Mouse (Mus musculus) forebrain, embryonic 13.5 days (tissue): ENCODE measurements at regions not wholly inside any gene's neighbourhood (a gene's known extent, or its start where the extent isn't known, plus 50 kb on each side); places are given as distances from the start of the nearest gene placed in this dataset.

Experiments used
- ATAC-seq: fragments of 200-750 bp; cut with Nextera tagmentation; 2 replicates; pipeline ENCODE4 v1.8.0; 2017
- H3K27ac ChIP-seq: fragments of 300-500 bp; sonication (generic); 2 replicates; pipeline ENCODE4 v1.5.1; 2015; ENCODE audit warnings: inconsistent platforms, mild to moderate bottlenecking, moderate library complexity
- H3K27me3 ChIP-seq: fragments of 300-500 bp; sonication (generic); 2 replicates; pipeline ENCODE4 v1.6.1; 2015; ENCODE audit warnings: mild to moderate bottlenecking, inconsistent platforms
- H3K36me3 ChIP-seq: fragments of 300-500 bp; sonication (generic); 2 replicates; pipeline ENCODE4 v1.6.1; 2015; ENCODE audit warnings: mild to moderate bottlenecking, inconsistent platforms; ENCODE audit not compliant: poor library complexity, severe bottlenecking
- H3K4me1 ChIP-seq: fragments of 300-500 bp; sonication (generic); 2 replicates; pipeline ENCODE4 v1.6.1; 2015; ENCODE audit warnings: inconsistent platforms
- H3K4me2 ChIP-seq: fragments of 300-500 bp; sonication (generic); 2 replicates; pipeline ENCODE4 v1.6.1; 2015; ENCODE audit warnings: inconsistent platforms, mild to moderate bottlenecking, moderate library complexity
- H3K4me3 ChIP-seq: fragments of 300-500 bp; sonication (generic); 2 replicates; pipeline ENCODE4 v1.5.1; 2015; ENCODE audit warnings: mild to moderate bottlenecking, inconsistent platforms
- H3K9ac ChIP-seq: fragments of 300-500 bp; sonication (generic); 2 replicates; pipeline ENCODE4 v1.6.1; 2015; ENCODE audit warnings: mild to moderate bottlenecking, inconsistent platforms
- H3K9me3 ChIP-seq: fragments of 300-500 bp; sonication (generic); replicated peaks from 2 replicates; pipeline ENCODE4 v1.6.1; 2016; ENCODE audit warnings: inconsistent platforms
- WGBS: fragments of 180-500 bp; shearing (Covaris S2); methylation state at CpG from one replicate; pipeline ENCODE4 v1.1.7; 2015; 5-methylcytosine and 5-hydroxymethylcytosine counted together

DNA sequence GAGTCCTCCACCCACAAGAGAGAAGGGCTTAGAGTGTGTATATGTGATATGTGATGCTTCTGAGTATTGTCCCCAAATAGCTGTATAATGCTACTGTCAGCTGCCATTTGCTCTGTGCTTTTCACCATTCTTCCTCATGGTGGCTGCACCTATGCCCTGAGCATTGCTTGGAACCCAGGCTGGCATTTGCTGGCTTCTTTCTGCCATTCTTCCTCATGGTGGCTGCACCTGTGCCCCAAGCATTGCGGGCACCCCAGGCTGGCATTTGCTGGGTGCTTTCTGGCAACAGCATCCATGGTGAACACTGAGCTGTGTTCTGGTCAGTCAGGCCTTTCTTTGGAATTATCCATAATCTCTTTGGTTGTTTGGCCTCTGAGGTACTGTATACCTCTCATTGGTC, 66.9 kb upstream of the Prickle1 start:
- no peaks in the 10 kb centered on the region for H3K4me1 ChIP-seq
- H3K36me3 ChIP-seq, result no peaks in the 10 kb centered on the region
- H3K4me2 ChIP-seq, result no peak overlapping the region
- H3K9me3 ChIP-seq, result no peaks in the 10 kb centered on the region
- H3K4me3 ChIP-seq, result no peak overlapping the region
- H3K27ac ChIP-seq, result no peak overlapping the region
- no peak overlapping the region for H3K9ac ChIP-seq
- 90% methylated on average over 1 of the region's 1 CpGs for WGBS
- H3K27me3 ChIP-seq, result no peaks in the 10 kb centered on the region
- ATAC-seq, result no peak

- H3K27me3 ChIP-seq, result no peaks in the 10 kb centered on the region
- 88% methylated on average over 2 of the region's 2 CpGs for WGBS
- H3K4me3 ChIP-seq, result no peak overlapping the region
- ATAC-seq, result no peak
- H3K36me3 ChIP-seq, result no peaks in the 10 kb centered on the region
- no peaks in the 10 kb centered on the region for H3K4me1 ChIP-seq
- H3K9me3 ChIP-seq, result no peaks in the 10 kb centered on the region
- H3K27ac ChIP-seq, result no peak overlapping the region
- H3K9ac ChIP-seq, result no peak overlapping the region
- H3K4me2 ChIP-seq, result no peak overlapping the region
Observed at GRCm38 (mm10) chr15:93661801-93662200, 66.1 kb upstream of the Prickle1 start.

- WGBS, result 96% methylated on average over 14 of the region's 14 CpGs
Observed at GRCm38 (mm10) chr15:93660952-93661648, 65.4 kb upstream of the Prickle1 start.

DNA sequence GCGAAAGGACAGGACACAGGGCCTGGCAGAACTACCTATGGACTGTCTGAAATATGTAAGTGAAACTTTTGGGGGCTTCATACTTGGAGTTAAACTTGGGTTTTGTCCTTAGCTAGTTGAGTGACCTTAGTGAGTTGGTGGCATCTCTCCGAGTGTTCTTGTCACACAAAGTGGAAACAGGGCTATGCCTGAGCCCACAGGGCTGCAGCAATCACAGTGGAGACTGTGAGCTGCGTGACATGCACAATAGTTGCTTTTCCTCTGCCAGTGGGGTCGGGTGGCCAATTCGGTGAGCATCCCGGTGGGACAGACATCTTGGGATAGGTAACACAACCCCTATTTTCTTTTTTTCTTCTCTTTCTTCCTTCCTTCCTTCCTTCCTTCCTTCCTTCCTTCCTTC, 61.5 kb upstream of the Prickle1 start:
- no peak overlapping the region for H3K4me2 ChIP-seq
- no peak for ATAC-seq

More at GRCm38 (mm10) chr15:93660952-93661648, 65.4 kb upstream of the Prickle1 start:
- no peak overlapping the region for H3K27ac ChIP-seq
- H3K9ac ChIP-seq, result no peak overlapping the region
- no peaks in the 10 kb centered on the region for H3K27me3 ChIP-seq
- H3K36me3 ChIP-seq, result no peaks in the 10 kb centered on the region
- H3K9me3 ChIP-seq, result no peaks in the 10 kb centered on the region
- no peaks in the 10 kb centered on the region for H3K4me1 ChIP-seq
- H3K4me3 ChIP-seq, result no peak overlapping the region
- no peak for ATAC-seq
- H3K4me2 ChIP-seq, result no peak overlapping the region

DNA sequence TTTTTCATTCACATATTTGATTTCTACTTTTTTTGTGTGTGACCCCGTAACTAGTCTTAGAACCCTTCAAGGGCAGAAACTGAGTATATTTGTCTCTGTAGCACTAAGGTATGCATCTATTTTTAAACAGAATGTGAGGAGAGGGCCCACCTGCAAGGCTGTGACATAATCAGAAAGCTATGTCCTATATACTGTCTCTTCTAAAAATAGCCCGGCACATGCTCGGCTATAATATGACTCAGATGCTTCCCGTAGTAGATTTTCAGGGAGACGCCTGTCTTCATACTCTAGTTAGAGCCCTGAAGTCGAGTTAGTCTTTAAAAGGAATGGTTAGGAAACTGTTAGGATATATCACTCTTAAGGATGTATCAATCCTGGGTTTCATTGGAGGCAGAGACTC, 61.0 kb upstream of the Prickle1 start:
- Histone ChIP-seq H3K36me3 (no peaks in the 10 kb centered on the region), H3K27me3 (no peaks in the 10 kb centered on the region), H3K4me1 (no peaks in the 10 kb centered on the region), H3K4me3 (no peak overlapping the region), H3K9ac (no peak overlapping the region), H3K27ac (no peak overlapping the region), H3K4me2 (no peak overlapping the region), H3K9me3 (no peaks in the 10 kb centered on the region)
- no peak for ATAC-seq
- 83% methylated on average over 6 of the region's 6 CpGs for WGBS

More for the DNA sequence above, 61.5 kb upstream of the Prickle1 start:
- H3K27me3 ChIP-seq, result no peaks in the 10 kb centered on the region
- 88% methylated on average over 6 of the region's 6 CpGs for WGBS
- no peak overlapping the region for H3K9ac ChIP-seq
- no peak overlapping the region for H3K4me3 ChIP-seq
- no peak overlapping the region for H3K27ac ChIP-seq
- H3K9me3 ChIP-seq, result no peaks in the 10 kb centered on the region
- H3K36me3 ChIP-seq, result no peaks in the 10 kb centered on the region
- H3K4me1 ChIP-seq, result no peaks in the 10 kb centered on the region

GRCm38 (mm10) chr15:93655743-93656142, 60.1 kb upstream of the Prickle1 start:
- Histone ChIP-seq H3K4me1 (no peaks in the 10 kb centered on the region), H3K4me2 (no peak overlapping the region), H3K9ac (no peak overlapping the region), H3K9me3 (no peaks in the 10 kb centered on the region), H3K36me3 (no peaks in the 10 kb centered on the region), H3K27me3 (no peaks in the 10 kb centered on the region), H3K27ac (no peak overlapping the region), H3K4me3 (no peak overlapping the region)
- 98% methylated on average over 6 of the region's 6 CpGs for WGBS
- no peak for ATAC-seq

GRCm38 (mm10) chr15:93655243-93655642, 59.6 kb upstream of the Prickle1 start:
- H3K36me3 ChIP-seq, result no peaks in the 10 kb centered on the region
- no peaks in the 10 kb centered on the region for H3K4me1 ChIP-seq
- ATAC-seq, result no peak
- H3K27me3 ChIP-seq, result no peaks in the 10 kb centered on the region
- no peak overlapping the region for H3K27ac ChIP-seq
- H3K9me3 ChIP-seq, result no peaks in the 10 kb centered on the region
- no peak overlapping the region for H3K9ac ChIP-seq
- H3K4me2 ChIP-seq, result no peak overlapping the region
- no peak overlapping the region for H3K4me3 ChIP-seq
- WGBS, result 85% methylated on average over 6 of the region's 6 CpGs

DNA sequence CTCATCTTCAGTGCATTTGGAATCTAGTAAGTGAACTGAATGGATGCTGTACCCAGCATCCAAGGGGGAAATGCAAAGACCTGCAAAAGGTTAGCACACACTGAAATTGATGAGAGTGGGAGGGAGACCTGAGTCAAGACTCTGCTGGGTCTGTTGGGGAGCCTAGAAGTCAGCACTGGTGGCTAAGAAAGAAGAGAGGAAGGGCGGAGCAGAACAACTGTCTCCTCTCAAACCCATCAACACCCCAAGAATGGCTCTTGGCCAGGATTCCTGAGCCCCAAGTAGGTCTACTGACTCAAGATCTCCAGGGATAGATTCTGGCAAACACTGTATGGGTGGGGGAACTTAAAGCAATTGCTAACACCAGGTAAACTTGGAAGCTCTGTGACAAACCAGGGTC, 57.7 kb upstream of the Prickle1 start:
- no peaks in the 10 kb centered on the region for H3K36me3 ChIP-seq
- 94% methylated on average over 1 of the region's 1 CpGs for WGBS
- H3K27me3 ChIP-seq, result no peaks in the 10 kb centered on the region

GRCm38 (mm10) chr15:93650981-93651757, 55.5 kb upstream of the Prickle1 start:
- Histone ChIP-seq H3K4me2 (no peak overlapping the region), H3K9me3 (no peaks in the 10 kb centered on the region), H3K27ac (no peak overlapping the region), H3K4me1 (no peaks in the 10 kb centered on the region), H3K4me3 (no peak overlapping the region), H3K27me3 (no peaks in the 10 kb centered on the region), H3K36me3 (no peaks in the 10 kb centered on the region), H3K9ac (no peak overlapping the region)
- ATAC-seq, result no peak
- 63% methylated on average over 14 of the region's 14 CpGs for WGBS

More for the DNA sequence above, 57.7 kb upstream of the Prickle1 start:
- H3K4me2 ChIP-seq, result no peak overlapping the region
- no peaks in the 10 kb centered on the region for H3K4me1 ChIP-seq
- H3K4me3 ChIP-seq, result no peak overlapping the region
- H3K9ac ChIP-seq, result no peak overlapping the region
- no peak overlapping the region for H3K27ac ChIP-seq
- ATAC-seq, result no peak
- H3K9me3 ChIP-seq, result no peaks in the 10 kb centered on the region

DNA sequence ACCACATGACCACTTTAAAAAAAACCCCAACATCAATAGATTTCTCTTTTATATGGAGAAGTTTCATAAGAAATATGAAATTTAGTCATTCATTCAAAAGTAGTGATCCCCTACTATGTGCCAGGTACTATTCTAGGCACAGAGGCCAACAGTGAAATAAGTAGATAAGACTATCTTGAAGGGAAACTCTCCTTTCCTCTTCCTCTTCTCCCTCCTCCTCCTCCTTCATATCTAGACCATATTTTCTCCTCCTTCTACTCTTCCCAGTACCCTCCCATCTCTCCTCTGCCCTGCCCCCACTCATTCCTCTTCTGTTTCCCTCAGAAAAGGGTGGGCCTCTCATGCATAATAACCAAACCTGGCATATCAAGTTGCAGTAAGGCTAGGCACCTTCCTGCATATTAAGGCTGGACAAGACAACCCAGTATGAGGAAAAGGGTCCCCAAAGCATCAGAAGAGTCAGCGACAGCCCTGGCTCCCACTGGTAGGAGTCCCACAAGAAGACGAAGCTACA, 54.4 kb upstream of the Prickle1 start:
- no peaks in the 10 kb centered on the region for H3K27me3 ChIP-seq
- H3K4me1 ChIP-seq, result no peaks in the 10 kb centered on the region
- WGBS, result 90% methylated on average over 2 of the region's 2 CpGs
- H3K4me2 ChIP-seq, result no peak overlapping the region
- H3K36me3 ChIP-seq, result no peaks in the 10 kb centered on the region
- ATAC-seq, result no peak
- no peaks in the 10 kb centered on the region for H3K9me3 ChIP-seq
- no peak overlapping the region for H3K9ac ChIP-seq
- no peak overlapping the region for H3K27ac ChIP-seq
- no peak overlapping the region for H3K4me3 ChIP-seq

DNA sequence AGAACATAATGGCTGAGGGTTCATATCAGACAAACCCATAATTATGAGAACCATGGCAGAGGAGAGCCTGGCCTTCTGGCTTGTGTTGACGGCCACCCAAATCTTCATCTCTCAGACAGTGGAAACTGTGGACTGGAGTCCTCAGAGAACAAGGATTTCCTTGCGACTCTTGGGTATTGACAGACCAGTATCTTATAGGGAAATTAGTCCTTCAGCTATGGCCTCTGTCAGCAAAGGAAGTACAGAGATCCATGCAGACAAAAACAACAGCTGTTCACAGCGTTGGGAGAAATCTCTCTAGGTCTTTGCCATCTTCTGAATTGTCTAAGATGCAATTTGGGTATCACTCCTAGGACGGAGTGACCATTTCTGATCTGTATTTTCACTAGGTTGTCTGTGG, 53.0 kb upstream of the Prickle1 start:
- WGBS, result 79% methylated on average over 4 of the region's 4 CpGs
- no peak overlapping the region for H3K27ac ChIP-seq

DNA sequence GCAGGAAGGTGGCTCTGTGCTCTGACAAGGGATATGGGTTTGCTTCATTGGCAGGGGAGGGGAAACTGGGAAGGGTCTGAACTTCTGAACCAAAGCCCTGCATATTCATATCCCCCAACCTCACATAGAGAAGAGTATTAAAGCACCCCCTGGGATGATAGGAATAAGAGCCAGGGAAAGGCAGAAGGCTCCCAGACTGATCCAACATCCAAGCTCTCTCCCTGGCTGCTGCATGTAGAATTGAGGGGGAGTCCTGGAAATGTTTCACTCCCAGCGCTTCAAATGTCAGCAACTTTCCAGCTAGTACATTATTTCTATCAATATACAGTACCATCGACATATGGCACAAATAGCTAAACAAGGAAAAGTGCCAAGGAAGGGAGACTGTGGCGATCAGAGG, 51.1 kb upstream of the Prickle1 start:
- Histone ChIP-seq H3K9ac (no peak overlapping the region), H3K9me3 (no peaks in the 10 kb centered on the region), H3K27me3 (no peaks in the 10 kb centered on the region), H3K4me1 (0 out of 2 replicates have a peak, but pooled peaks cover 4% of the 10 kb centered on the region), H3K36me3 (no peaks in the 10 kb centered on the region), H3K4me3 (no peak overlapping the region), H3K27ac (no peak overlapping the region), H3K4me2 (no peak overlapping the region)
- WGBS, result 92% methylated on average over 3 of the region's 3 CpGs
- no peak for ATAC-seq

More for the DNA sequence above, 53.0 kb upstream of the Prickle1 start:
- ATAC-seq, result no peak
- Histone ChIP-seq H3K4me2 (no peak overlapping the region), H3K4me3 (no peak overlapping the region), H3K36me3 (no peaks in the 10 kb centered on the region), H3K9ac (no peak overlapping the region), H3K9me3 (no peaks in the 10 kb centered on the region), H3K27me3 (no peaks in the 10 kb centered on the region), H3K4me1 (0 out of 2 replicates have a peak, but pooled peaks cover under 1% of the 10 kb centered on the region)
